Mouse (Mus musculus): ENCODE measurements at regions not wholly inside any gene's neighbourhood (a gene's known extent, or its start where the extent isn't known, plus 50 kb on each side); places are given as distances from the start of the nearest gene placed in this dataset.
A peak's percentile ranks its signal among the peaks of the same experiment; 100 is the strongest.

DNA sequence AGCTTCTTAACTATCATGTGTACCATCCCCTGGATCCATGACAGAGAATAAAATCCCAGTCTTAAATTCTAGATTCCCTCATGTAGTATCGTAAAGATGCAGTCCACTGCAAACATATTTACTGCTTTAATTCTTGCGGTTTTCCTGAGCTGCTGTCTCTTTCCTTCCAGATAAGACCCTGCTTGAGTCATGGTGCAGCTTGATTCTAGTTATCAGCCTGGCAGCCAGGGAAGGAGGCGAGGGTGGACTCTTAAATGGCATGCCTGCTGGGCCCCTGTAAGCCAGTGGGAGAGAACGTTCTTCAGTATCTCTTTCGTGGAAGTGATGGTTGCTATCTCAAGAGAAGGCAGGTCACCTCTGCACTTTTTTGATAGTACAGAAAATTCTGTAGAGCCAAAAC is 71.9 kb upstream of the Slc2a1 start:
- Histone ChIP-seq H3K4me2 (ENCODE audit: low read depth, low read length) (no peak overlapping the region), H3K27ac (ENCODE audit: low read depth, low read length) (no peak overlapping the region), H3K36me3 (ENCODE audit: control insufficient read depth, insufficient read depth, low read length) (no peaks in the 10 kb centered on the region), H3K4me3 (ENCODE audit: low read depth, low read length) (no peak overlapping the region), H3K9ac (replicated peaks; ENCODE audit: low read depth, low read length) (no peak overlapping the region), H3K9me3 (ENCODE audit: control insufficient read depth, low read length) (no peaks in the 10 kb centered on the region), H3K4me1 (ENCODE audit: control insufficient read depth, insufficient read depth, low read length) (no peaks in the 10 kb centered on the region), H3K27me3 (ENCODE audit: control insufficient read depth, insufficient read depth, low read length) (no peaks in the 10 kb centered on the region)
- ATAC-seq (ENCODE audit: low read depth): no peak
- WGBS: 92% methylated on average over 5 of the region's 5 CpGs

DNA sequence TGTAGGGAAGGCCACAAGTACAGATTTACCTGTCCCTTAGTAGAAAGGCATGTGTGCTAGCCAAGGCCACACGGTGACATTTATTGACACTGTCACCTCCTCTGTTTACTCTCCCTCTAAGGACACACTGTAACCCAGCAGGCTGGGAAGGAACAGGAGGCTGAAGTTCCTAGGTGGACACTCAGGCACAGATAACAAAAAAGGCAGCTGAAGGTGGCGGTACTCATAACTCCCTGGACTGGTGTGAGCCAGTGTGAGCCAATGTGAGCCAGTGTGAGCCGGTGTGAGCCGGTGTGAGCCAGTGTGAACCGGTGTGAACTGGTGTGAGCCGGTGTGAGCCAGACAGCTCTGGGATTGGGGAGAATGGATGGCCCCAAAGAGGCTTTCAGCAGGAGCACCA is 68.5 kb upstream of the Slc2a1 start:
- Histone ChIP-seq H3K27me3 (ENCODE audit: control insufficient read depth, insufficient read depth, low read length) (no peaks in the 10 kb centered on the region), H3K27ac (ENCODE audit: low read depth, low read length) (no peak overlapping the region), H3K4me2 (ENCODE audit: low read depth, low read length) (no peak overlapping the region), H3K36me3 (ENCODE audit: control insufficient read depth, insufficient read depth, low read length) (no peaks in the 10 kb centered on the region), H3K9me3 (ENCODE audit: control insufficient read depth, low read length) (no peaks in the 10 kb centered on the region), H3K4me3 (ENCODE audit: low read depth, low read length) (no peak overlapping the region), H3K4me1 (ENCODE audit: control insufficient read depth, insufficient read depth, low read length) (no peaks in the 10 kb centered on the region), H3K9ac (replicated peaks; ENCODE audit: low read depth, low read length) (no peak overlapping the region)
- ATAC-seq (ENCODE audit: low read depth): no peak
- 91% methylated on average over 6 of the region's 6 CpGs for WGBS

DNA sequence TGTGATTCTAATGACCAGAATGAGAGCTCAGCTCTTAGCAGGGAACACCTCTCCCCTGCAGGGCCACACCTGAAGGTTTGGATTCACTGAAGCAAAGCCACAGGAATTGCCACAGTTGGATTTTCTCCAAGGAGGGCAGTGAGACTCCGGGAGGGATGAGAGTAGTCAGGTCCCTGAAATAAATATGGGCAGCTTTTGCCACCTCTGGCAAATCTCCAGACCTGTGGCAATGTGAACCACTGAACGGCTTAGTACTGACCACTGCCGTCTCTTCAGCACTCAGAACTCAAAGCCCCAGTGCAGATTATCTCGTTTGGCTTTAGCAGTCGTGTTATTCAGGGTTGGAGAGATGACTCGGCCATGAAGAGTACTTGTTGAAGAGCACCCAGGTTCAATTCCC is 66.9 kb upstream of the Slc2a1 start:
- Histone ChIP-seq H3K36me3 (ENCODE audit: control insufficient read depth, insufficient read depth, low read length) (no peaks in the 10 kb centered on the region), H3K27ac (ENCODE audit: low read depth, low read length) (no peak overlapping the region), H3K9ac (replicated peaks; ENCODE audit: low read depth, low read length) (no peak overlapping the region), H3K4me1 (ENCODE audit: control insufficient read depth, insufficient read depth, low read length) (no peaks in the 10 kb centered on the region), H3K9me3 (ENCODE audit: control insufficient read depth, low read length) (no peaks in the 10 kb centered on the region), H3K4me3 (ENCODE audit: low read depth, low read length) (no peak overlapping the region), H3K27me3 (ENCODE audit: control insufficient read depth, insufficient read depth, low read length) (no peaks in the 10 kb centered on the region), H3K4me2 (ENCODE audit: low read depth, low read length) (no peak overlapping the region)
- no peak for ATAC-seq (ENCODE audit: low read depth)
- 76% methylated on average over 6 of the region's 6 CpGs for WGBS

DNA sequence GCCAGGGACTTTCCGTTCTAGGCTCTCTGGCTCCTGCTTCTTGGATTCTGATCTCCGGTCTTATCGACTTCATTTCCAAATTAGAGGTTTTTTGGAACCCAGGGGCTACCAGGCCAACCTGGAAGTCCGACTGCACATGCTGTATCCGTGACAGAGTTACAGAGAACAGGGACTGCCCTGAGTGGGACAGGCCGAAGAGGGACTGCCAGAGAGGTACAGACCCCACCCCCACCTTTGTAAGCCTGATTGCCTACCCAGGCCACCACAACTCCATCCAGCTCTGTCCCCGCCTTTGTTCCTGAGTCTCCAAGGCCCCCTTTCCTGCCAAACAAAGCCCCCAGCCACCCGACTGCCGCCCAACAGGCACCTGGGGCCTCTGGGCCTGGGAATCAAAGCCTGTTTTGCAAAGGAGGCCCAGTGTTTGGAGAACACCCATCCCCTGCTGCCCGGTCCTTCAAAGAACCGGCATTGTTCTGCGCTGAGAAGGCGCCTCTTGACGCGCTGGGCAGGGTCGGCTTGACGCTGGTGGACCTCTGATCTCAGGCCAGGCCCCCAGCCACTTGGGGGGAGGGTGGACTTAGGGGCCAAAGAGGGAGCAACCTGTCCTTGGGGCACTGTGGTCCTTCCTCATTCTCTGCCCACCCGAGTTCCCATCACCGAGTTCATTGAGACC is 64.4 kb upstream of the Slc2a1 start:
- no peak overlapping the region for H3K27ac ChIP-seq (ENCODE audit: low read depth, low read length)
- no peak for ATAC-seq (ENCODE audit: low read depth)
- H3K4me1 ChIP-seq (ENCODE audit: control insufficient read depth, insufficient read depth, low read length): no peaks in the 10 kb centered on the region
- no peak overlapping the region for H3K4me3 ChIP-seq (ENCODE audit: low read depth, low read length)
- H3K36me3 ChIP-seq (ENCODE audit: control insufficient read depth, insufficient read depth, low read length): no peaks in the 10 kb centered on the region
- WGBS: 25% methylated on average over 19 of the region's 19 CpGs
- no peak overlapping the region for H3K4me2 ChIP-seq (ENCODE audit: low read depth, low read length)
- no peak overlapping the region for H3K9ac ChIP-seq (replicated peaks; ENCODE audit: low read depth, low read length)
- H3K27me3 ChIP-seq (ENCODE audit: control insufficient read depth, insufficient read depth, low read length): no peaks in the 10 kb centered on the region
- no peaks in the 10 kb centered on the region for H3K9me3 ChIP-seq (ENCODE audit: control insufficient read depth, low read length)

DNA sequence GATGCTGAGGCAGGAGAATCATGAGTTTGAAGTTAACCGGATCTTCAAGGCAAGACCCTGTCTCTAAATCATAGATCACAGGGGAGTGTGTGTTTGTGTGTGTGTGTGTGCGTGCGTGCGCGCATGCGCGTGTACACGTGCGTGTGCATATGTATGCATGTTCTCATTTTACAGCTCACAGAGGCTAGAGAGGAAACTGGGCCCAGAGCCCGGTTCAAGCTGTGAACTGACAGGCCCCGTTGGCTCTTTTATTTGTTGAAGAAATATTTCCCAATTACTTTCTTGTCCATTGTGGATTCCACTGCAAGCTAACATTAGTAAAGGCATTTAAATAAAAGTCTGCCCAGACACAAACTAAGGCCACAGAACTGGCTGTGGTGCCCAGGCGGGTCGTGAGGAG is 63.7 kb upstream of the Slc2a1 start:
- Histone ChIP-seq H3K27ac (ENCODE audit: low read depth, low read length) (no peak overlapping the region), H3K4me3 (ENCODE audit: low read depth, low read length) (no peak overlapping the region), H3K4me1 (ENCODE audit: control insufficient read depth, insufficient read depth, low read length) (no peaks in the 10 kb centered on the region), H3K9me3 (ENCODE audit: control insufficient read depth, low read length) (no peaks in the 10 kb centered on the region), H3K27me3 (ENCODE audit: control insufficient read depth, insufficient read depth, low read length) (no peaks in the 10 kb centered on the region), H3K4me2 (ENCODE audit: low read depth, low read length) (no peak overlapping the region), H3K9ac (replicated peaks; ENCODE audit: low read depth, low read length) (no peak overlapping the region), H3K36me3 (ENCODE audit: control insufficient read depth, insufficient read depth, low read length) (no peaks in the 10 kb centered on the region)
- WGBS: 66% methylated on average over 13 of the region's 13 CpGs
- peak; percentile 58; the same call in 1 of the 2 replicates for ATAC-seq (ENCODE audit: low read depth)

DNA sequence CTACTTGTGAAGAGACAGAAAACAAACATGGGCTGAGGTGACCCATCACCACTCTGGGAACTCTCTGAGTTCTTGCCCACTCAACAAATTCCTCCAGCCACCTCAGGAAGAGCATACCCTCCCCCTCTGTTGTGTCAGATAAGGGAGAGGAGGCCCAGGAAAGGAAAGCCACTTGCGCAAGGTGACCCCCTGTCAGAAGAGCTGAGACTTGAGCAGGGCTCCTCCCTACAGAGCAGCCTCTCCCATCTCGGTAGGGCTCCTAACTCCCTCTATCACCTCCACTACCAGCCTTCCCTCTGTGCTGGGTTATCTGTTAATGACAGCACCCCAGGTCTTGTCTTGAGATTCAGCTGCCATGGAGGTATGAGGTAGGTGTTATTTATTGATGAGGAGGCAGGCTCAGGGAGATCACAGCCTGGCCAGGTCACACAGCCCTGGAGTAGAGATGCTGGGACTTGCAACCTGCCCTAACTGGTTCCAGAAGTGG is 57.6 kb upstream of the Slc2a1 start:
- ATAC-seq (ENCODE audit: low read depth): no peak
- WGBS: 78% methylated on average over 2 of the region's 2 CpGs
- H3K9ac ChIP-seq (replicated peaks; ENCODE audit: low read depth, low read length): no peak overlapping the region
- H3K36me3 ChIP-seq (ENCODE audit: control insufficient read depth, insufficient read depth, low read length): no peaks in the 10 kb centered on the region
- H3K27me3 ChIP-seq (ENCODE audit: control insufficient read depth, insufficient read depth, low read length): no peaks in the 10 kb centered on the region
- no peak overlapping the region for H3K4me3 ChIP-seq (ENCODE audit: low read depth, low read length)
- no peaks in the 10 kb centered on the region for H3K9me3 ChIP-seq (ENCODE audit: control insufficient read depth, low read length)
- H3K4me1 ChIP-seq (ENCODE audit: control insufficient read depth, insufficient read depth, low read length): no peaks in the 10 kb centered on the region
- no peak overlapping the region for H3K4me2 ChIP-seq (ENCODE audit: low read depth, low read length)
- H3K27ac ChIP-seq (ENCODE audit: low read depth, low read length): no peak overlapping the region

DNA sequence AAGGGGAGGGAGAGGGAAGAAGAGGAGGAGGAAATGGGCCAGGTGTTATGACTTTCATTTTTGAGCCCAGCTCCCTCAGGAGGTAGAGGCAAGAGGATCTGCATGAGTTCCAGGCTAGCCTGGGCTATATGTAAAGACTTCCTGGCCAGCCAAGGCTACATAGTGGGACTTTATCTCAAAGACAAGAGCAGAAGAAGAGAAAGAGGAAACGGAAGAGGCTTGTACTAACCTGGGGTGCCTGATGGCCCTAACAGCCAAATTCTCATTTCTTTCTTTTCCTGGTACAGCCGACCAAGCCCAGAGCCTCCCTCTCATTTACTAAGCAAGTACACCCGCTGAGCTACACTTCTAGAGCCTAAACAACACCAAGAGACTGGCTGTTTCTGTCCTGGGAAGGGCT is 56.0 kb upstream of the Slc2a1 start:
- Histone ChIP-seq H3K27me3 (ENCODE audit: control insufficient read depth, insufficient read depth, low read length) (no peaks in the 10 kb centered on the region), H3K9ac (replicated peaks; ENCODE audit: low read depth, low read length) (no peak overlapping the region), H3K9me3 (ENCODE audit: control insufficient read depth, low read length) (no peaks in the 10 kb centered on the region), H3K36me3 (ENCODE audit: control insufficient read depth, insufficient read depth, low read length) (no peaks in the 10 kb centered on the region), H3K4me1 (ENCODE audit: control insufficient read depth, insufficient read depth, low read length) (no peaks in the 10 kb centered on the region), H3K4me3 (ENCODE audit: low read depth, low read length) (no peak overlapping the region), H3K4me2 (ENCODE audit: low read depth, low read length) (no peak overlapping the region), H3K27ac (ENCODE audit: low read depth, low read length) (no peak overlapping the region)
- no peak for ATAC-seq (ENCODE audit: low read depth)
- WGBS: 72% methylated on average over 3 of the region's 3 CpGs

DNA sequence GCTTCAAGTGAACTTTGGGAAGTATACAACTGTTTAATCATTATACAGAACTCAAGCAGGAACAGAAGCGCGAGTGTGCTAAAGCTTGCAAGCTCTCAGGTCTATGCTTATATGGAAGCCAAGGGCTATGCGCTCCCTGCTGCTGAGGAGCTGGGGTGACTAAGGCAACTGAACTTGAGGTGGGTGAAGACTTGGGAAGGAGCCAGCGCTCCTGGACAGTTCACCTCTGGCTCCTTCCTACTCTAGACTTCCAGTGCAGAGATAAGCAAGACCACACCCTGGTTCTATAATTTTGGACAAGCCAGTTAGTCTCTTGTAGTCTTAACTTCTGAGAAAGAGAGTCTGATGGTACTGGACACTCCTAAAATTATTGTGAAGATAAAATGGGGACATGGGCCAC is 55.3 kb upstream of the Slc2a1 start:
- Histone ChIP-seq H3K4me1 (ENCODE audit: control insufficient read depth, insufficient read depth, low read length) (no peaks in the 10 kb centered on the region), H3K36me3 (ENCODE audit: control insufficient read depth, insufficient read depth, low read length) (no peaks in the 10 kb centered on the region), H3K9me3 (ENCODE audit: control insufficient read depth, low read length) (no peaks in the 10 kb centered on the region), H3K4me2 (ENCODE audit: low read depth, low read length) (no peak overlapping the region), H3K27ac (ENCODE audit: low read depth, low read length) (no peak overlapping the region), H3K27me3 (ENCODE audit: control insufficient read depth, insufficient read depth, low read length) (no peaks in the 10 kb centered on the region), H3K9ac (replicated peaks; ENCODE audit: low read depth, low read length) (no peak overlapping the region), H3K4me3 (ENCODE audit: low read depth, low read length) (no peak overlapping the region)
- WGBS: 93% methylated on average over 4 of the region's 4 CpGs
- no peak for ATAC-seq (ENCODE audit: low read depth)

DNA sequence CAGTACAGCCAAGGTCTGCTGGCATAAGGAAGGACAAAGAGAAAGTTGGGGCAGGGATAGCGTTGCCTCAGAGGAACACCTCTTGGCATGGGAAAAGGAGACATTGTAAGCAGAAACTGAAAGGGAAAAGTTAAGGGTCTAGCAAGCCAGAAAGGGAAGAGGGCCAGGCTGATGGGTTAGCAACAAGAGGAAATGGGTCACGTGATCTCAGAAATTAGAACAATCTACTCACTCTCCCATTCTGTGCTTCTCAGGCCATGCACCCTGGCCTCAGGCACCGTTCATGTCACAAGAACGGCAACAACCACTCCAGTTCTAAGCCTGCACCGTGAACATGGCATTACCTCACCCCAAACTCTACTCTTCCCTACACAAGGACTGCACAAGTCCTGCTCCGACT is 54.8 kb upstream of the Slc2a1 start:
- no peak overlapping the region for H3K4me2 ChIP-seq (ENCODE audit: low read depth, low read length)
- 91% methylated on average over 6 of the region's 6 CpGs for WGBS
- H3K9ac ChIP-seq (replicated peaks; ENCODE audit: low read depth, low read length): no peak overlapping the region
- ATAC-seq (ENCODE audit: low read depth): no peak
- H3K27ac ChIP-seq (ENCODE audit: low read depth, low read length): no peak overlapping the region
- H3K9me3 ChIP-seq (ENCODE audit: control insufficient read depth, low read length): no peaks in the 10 kb centered on the region
- no peaks in the 10 kb centered on the region for H3K27me3 ChIP-seq (ENCODE audit: control insufficient read depth, insufficient read depth, low read length)
- H3K4me1 ChIP-seq (ENCODE audit: control insufficient read depth, insufficient read depth, low read length): no peaks in the 10 kb centered on the region
- no peak overlapping the region for H3K4me3 ChIP-seq (ENCODE audit: low read depth, low read length)
- no peaks in the 10 kb centered on the region for H3K36me3 ChIP-seq (ENCODE audit: control insufficient read depth, insufficient read depth, low read length)
